Mouse (Mus musculus): ENCODE results near the gene Lpar3.
A peak's percentile ranks its signal among the peaks of the same experiment; 100 is the strongest.

Lpar3 gene

DNA sequence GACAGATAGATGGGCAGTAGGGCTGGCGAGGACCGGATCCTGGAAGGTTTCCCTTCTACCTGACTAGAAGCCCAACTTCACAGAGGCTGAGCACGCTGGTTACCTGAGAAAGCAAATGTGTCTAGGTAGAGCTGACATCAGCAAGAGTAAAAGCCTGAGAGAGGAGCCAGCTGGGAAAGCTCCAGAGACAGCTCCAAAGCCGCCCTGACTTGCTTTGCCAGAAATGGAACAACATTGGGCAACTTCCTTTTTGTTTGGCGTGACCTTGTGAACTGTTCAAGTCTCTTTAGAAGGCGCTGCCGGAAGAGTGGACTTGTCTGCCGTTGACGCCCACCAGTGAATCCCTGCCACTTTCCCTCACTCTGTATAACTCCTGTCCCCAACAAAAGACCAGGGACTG, 39.4 kb downstream of the Lpar3 start:
- no peak for DNase-seq (ENCODE audit: low read depth, low spot score)

GRCm38 (mm10) chr3:146260845-146261244, 40.1 kb downstream of the Lpar3 start:
- DNase-seq (ENCODE audit: low read depth, low spot score), result no peak

- DNase-seq (ENCODE audit: low read depth, low spot score), result no peak
These were observed 41.8 kb downstream of the Lpar3 start for GRCm38 (mm10) chr3:146262536-146262935.

- DNase-seq (ENCODE audit: low read depth, low spot score), result no peak
These were observed 43.4 kb downstream of the Lpar3 start for GRCm38 (mm10) chr3:146264146-146264545.

GRCm38 (mm10) chr3:146265545-146266130, 44.9 kb downstream of the Lpar3 start:
- DNase-seq (ENCODE audit: low read depth, low spot score), result no peak

GRCm38 (mm10) chr3:146268024-146268801, 47.5 kb downstream of the Lpar3 start:
- no peak for DNase-seq (ENCODE audit: low read depth, low spot score)

GRCm38 (mm10) chr3:146274503-146274902, 53.7 kb downstream of the Lpar3 start:
- no peak for DNase-seq (ENCODE audit: low read depth, low spot score)

GRCm38 (mm10) chr3:146275360-146276025, 54.7 kb downstream of the Lpar3 start:
- DNase-seq (ENCODE audit: low read depth, low spot score), result peak; percentile 35

DNA sequence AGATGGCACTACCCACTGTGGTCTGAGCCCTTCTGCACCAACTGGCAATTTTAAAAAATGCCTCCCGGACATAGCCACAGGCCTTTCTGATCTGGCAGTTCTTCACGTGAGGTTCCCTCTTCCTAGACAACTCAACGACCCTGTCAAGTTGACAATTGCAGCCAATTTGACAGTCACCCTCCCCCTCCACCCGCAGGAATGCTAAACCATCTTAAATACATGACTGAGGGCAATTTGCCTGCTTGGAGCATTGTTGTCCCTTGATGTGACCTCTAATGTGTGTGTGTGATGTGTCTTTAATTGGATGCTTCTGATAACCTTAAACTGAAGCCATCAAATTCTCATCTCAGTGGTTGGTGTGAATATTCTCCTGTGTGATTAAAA, 55.3 kb downstream of the Lpar3 start:
- DNase-seq (ENCODE audit: low read depth, low spot score), result no peak

DNA sequence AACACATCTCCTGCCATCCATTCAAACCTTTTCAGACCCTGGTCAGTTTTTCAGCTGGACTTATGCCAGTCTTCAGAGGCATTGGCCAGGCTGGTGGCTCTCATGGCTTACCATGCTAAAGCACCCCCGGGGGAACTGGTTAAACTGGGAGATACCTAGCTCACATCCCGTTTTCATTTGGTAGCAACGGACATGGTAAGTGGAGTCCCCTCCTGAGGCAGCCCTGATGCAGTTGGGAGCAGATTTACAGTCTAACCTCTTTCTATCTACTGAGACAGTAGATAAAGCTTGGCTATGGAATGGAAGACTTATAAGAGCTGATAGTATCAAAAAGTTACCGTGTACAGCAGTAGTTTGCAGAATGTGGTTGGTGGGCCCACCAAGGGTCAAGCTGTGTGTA, 56.2 kb downstream of the Lpar3 start:
- DNase-seq (ENCODE audit: low read depth, low spot score), result no peak

GRCm38 (mm10) chr3:146277456-146277855, 56.7 kb downstream of the Lpar3 start:
- DNase-seq (ENCODE audit: low read depth, low spot score), result peak; percentile 55

DNA sequence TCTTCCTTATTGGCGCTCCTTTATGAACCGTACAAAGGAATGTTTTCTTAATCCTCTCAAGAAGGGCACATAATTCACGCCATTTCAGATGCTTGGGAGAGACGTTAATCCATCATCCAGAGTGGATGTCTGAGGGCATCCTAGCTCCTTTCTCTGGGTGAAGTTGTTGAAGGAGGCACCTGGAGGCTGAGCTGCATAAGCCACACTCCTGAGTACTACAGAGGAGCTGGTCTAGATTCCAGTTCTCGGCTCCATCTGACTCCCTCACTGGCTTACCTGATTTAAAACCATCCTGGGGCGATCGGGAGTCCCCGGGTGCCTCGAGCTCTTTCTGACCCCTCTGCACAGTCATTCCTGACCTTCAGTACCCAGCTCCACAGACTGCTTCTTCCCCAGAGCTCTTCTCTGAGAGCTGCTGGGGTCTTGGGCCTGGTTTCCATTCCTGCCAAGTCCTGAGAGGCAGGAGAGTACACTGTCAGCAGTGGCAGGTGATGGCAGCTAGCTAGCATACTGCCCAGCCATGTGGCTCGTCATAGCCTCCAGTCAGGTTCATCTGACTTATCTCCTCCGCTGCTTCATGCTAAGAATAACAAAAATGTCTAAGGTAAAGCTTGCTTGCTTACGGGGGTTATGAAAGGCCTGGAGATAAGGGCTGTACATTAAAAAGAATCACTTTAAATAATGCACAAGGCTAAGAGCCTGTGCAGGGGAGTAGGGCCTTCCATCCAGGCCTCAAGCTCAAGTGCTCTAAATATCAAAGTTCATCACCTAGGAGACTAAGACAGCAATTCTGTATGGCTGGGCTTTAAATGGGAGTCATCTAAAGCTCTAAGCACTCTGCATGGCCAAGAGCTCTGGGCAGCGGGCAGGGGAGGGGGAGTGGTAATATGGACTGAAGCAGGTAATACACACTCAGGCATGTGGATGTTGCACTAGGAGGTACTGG, 57.7 kb downstream of the Lpar3 start:
- DNase-seq (ENCODE audit: low read depth, low spot score), result no peak

GRCm38 (mm10) chr3:146283732-146284361, 63.1 kb downstream of the Lpar3 start:
- DNase-seq (ENCODE audit: low read depth, low spot score), result no peak

DNA sequence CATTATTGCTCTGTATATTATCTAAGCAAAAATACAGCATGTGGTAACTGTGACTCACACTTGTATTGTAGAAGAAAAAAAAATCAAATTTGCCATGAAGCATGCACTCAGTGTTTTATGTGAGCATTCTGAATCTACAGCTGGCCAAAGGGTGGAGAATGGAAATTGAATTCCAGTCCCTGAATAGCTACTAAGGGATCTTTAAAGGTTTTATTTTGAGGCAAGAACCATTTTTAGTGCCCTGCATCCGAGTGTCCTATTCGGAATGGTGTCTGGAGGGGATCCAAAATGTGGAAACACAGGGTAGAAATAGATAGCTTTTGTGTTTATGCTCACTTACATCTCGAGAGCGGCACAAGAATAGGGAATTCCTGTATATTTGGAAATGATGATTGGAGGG, 65.4 kb downstream of the Lpar3 start:
- no peak for DNase-seq (ENCODE audit: low read depth, low spot score)

- DNase-seq (ENCODE audit: low read depth, low spot score), result no peak
These were observed 71.2 kb downstream of the Lpar3 start for GRCm38 (mm10) chr3:146291928-146292327.

DNA sequence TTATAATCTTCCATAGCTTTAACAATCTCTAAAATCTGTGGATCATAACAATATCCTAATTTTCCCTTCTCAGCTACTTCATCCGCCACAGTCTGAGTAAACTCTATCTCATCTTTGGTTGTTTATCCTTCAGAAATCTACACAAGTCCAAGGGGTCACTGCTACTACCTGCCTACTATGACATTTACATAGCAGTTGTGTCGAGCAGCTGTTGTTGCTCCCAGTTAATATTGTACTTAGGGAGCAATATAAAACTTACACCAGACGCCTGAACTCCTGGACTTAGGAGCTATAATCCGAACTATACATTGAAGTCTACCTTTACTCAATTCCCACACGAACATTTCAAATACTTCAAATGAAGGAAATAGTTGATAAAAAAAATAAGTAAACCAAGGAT, 71.8 kb downstream of the Lpar3 start:
- DNase-seq (ENCODE audit: low read depth, low spot score), result no peak

DNA sequence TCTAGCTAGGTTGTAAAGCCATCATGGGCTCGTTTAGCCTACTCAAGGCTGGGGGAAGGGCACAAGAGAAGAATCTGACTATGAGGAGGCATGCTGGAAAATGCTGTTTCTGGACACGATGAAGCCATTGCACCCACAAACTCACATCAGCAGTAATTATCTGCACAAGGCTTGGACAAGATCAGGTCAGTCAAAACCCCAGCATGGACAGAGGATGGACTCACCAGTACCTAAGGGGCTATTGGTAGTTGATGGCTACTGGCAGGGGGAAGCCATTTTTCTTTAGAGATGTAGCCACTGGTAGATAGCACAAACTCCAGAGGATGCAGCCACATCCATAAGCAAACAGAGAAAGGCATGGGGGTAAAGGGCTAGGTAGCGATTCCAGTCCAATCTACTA, 81.7 kb downstream of the Lpar3 start:
- DNase-seq (ENCODE audit: low read depth, low spot score), result no peak

DNA sequence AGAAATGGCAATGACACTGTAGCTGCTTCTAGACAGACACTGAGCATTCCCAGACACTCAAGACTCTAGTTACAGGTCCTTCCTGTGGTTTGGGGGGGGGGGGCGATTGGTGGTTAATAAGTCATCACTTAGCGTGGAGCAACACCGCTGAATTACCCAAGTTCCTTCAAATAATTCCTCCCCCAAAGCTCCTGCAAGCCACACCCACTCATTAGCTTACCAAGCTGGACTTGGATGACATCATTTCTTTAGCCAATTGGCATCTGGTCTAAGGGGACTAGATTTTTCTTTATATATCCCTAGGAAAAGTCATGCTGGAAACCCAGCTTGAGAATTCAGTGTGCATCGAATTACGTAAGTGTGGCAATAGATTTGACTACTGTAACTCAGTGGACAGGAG, 82.4 kb downstream of the Lpar3 start:
- no peak for DNase-seq (ENCODE audit: low read depth, low spot score)

GRCm38 (mm10) chr3:146304556-146305405, 84.0 kb downstream of the Lpar3 start:
- DNase-seq (ENCODE audit: low read depth, low spot score), result no peak

GRCm38 (mm10) chr3:146307341-146307740, 86.6 kb downstream of the Lpar3 start:
- no peak for DNase-seq (ENCODE audit: low read depth, low spot score)
